Mouse (Mus musculus): Measurements from ENCODE around the gene Btbd19.

Gene Btbd19

GRCm38 (mm10) chr4:117133817-117134600 is 8.5 kb upstream of the Btbd19 start, which contains the start of gene Plk3:
TSS of gene Plk3 (minus strand) at chr4:117133963.
- peak; percentile 98 for DNase-seq

GRCm38 (mm10) chr4:117133366-117133796 is 7.9 kb upstream of the Btbd19 start:
- peak; percentile 35 for DNase-seq

- DNase-seq: no peak
Observed at GRCm38 (mm10) chr4:117132794-117133143, 7.2 kb upstream of the Btbd19 start.

- no peak for DNase-seq
Observed at GRCm38 (mm10) chr4:117131890-117132793, 6.6 kb upstream of the Btbd19 start.

- no peak for DNase-seq
Observed at GRCm38 (mm10) chr4:117131198-117131597, 5.7 kb upstream of the Btbd19 start.

- no peak for DNase-seq
Observed at GRCm38 (mm10) chr4:117130790-117131189, 5.3 kb upstream of the Btbd19 start.

- DNase-seq: no peak
Observed at GRCm38 (mm10) chr4:117127991-117128686, 2.6 kb upstream of the Btbd19 start.

GRCm38 (mm10) chr4:117126675-117127290 is 1.3 kb upstream of the Btbd19 start, which contains the start of gene Tctex1d4:
TSS of gene Tctex1d4 (plus strand) at chr4:117126794.
- DNase-seq: no peak

GRCm38 (mm10) chr4:117125910-117126674 is 567 bp upstream of the Btbd19 start:
- peak; percentile 43 for DNase-seq

- no peak for DNase-seq
Observed at GRCm38 (mm10) chr4:117124518-117125347, 792 bp downstream of the Btbd19 start.

- no peak for DNase-seq
Observed at GRCm38 (mm10) chr4:117124218-117124517, 1.4 kb downstream of the Btbd19 start.

GRCm38 (mm10) chr4:117123546-117124217 is 1.8 kb downstream of the Btbd19 start:
- DNase-seq: no peak

GRCm38 (mm10) chr4:117122209-117122608 is 3.3 kb downstream of the Btbd19 start:
- no peak for DNase-seq

GRCm38 (mm10) chr4:117120445-117121414 is 4.8 kb downstream of the Btbd19 start:
- peak; percentile 94 for DNase-seq

GRCm38 (mm10) chr4:117120052-117120444 is 5.5 kb downstream of the Btbd19 start:
- no peak for DNase-seq

GRCm38 (mm10) chr4:117119636-117120035 is 5.9 kb downstream of the Btbd19 start:
- no peak for DNase-seq

- no peak for DNase-seq
Observed at GRCm38 (mm10) chr4:117117931-117118330, 7.6 kb downstream of the Btbd19 start.

GRCm38 (mm10) chr4:117115592-117115991 is 9.9 kb downstream of the Btbd19 start:
- no peak for DNase-seq

- no peak for DNase-seq
Observed at GRCm38 (mm10) chr4:117113237-117113636, 12.3 kb downstream of the Btbd19 start.

Measured in right cerebral cortex, postnatal 25 days (tissue).